Mouse (Mus musculus) liver, embryonic 13.5 days (tissue): Measurements from ENCODE around the gene Farp2. TPM values are rescaled to one million over a fixed set of nuclear protein-coding genes. Genes with fewer than 3 reads are reported as not detected.

ENCODE experiments used
- ATAC-seq: fragments of 200-750 bp; cut with Nextera tagmentation; 2 replicates; pipeline ENCODE4 v1.8.0; 2017; ENCODE audit warnings: low read depth, mild to moderate bottlenecking, moderate number of reproducible peaks, moderate library complexity
- DNase-seq: peaks from one replicate; pipeline ENCODE4 v3.0.0; 2022
- H3K27ac ChIP-seq: fragments of 300-500 bp; sonication (generic); 2 replicates; pipeline ENCODE4 v1.5.1; 2015; ENCODE audit warnings: moderate library complexity, mild to moderate bottlenecking, inconsistent platforms
- H3K27me3 ChIP-seq: fragments of 300-500 bp; sonication (generic); 2 replicates; pipeline ENCODE4 v1.6.1; 2015; ENCODE audit warnings: mild to moderate bottlenecking, inconsistent platforms
- H3K36me3 ChIP-seq: fragments of 300-500 bp; sonication (generic); 2 replicates; pipeline ENCODE4 v1.6.1; 2015; ENCODE audit warnings: mild to moderate bottlenecking, inconsistent platforms
- H3K4me1 ChIP-seq: fragments of 300-500 bp; sonication (generic); replicated peaks from 2 replicates; pipeline ENCODE4 v1.6.1; 2015; ENCODE audit warnings: inconsistent platforms
- H3K4me2 ChIP-seq: fragments of 300-500 bp; sonication (generic); 2 replicates; pipeline ENCODE4 v1.6.1; 2015; ENCODE audit warnings: inconsistent platforms, mild to moderate bottlenecking, moderate library complexity
- H3K4me3 ChIP-seq: fragments of 300-500 bp; sonication (generic); replicated peaks from 2 replicates; pipeline ENCODE4 v1.5.1; 2015; ENCODE audit warnings: mild to moderate bottlenecking, inconsistent platforms
- H3K9ac ChIP-seq: fragments of 300-500 bp; sonication (generic); 2 replicates; pipeline ENCODE4 v1.6.1; 2015; ENCODE audit warnings: mild to moderate bottlenecking, inconsistent platforms
- H3K9me3 ChIP-seq: fragments of 300-500 bp; sonication (generic); replicated peaks from 2 replicates; pipeline ENCODE4 v1.6.1; 2016; ENCODE audit warnings: inconsistent platforms
- WGBS: fragments of 180-500 bp; shearing (Covaris S2); methylation state at CpG from one replicate; pipeline ENCODE4 v1.1.7; 2015; ENCODE audit not compliant: insufficient replicate concordance; 5-methylcytosine and 5-hydroxymethylcytosine counted together
- polyA plus RNA-seq: library from polyadenylated mRNA; unstranded; fragments of >200 nt; fragmentation: Nextera tagmentation; extraction: Ambion mirVana; gene quantifications from 2 replicates; pipeline ENCODE4 v1.2.1, GENCODE M21; 2015

Gene Farp2
- polyA plus RNA-seq, 1 experiment from 2014 or later = 0.77 TPM

- H3K27me3 ChIP-seq = no peaks in the 10 kb centered on the region
- H3K27ac ChIP-seq = peak overlapping the region; percentile 5; the same call in 1 of the 2 replicates
- peak overlapping the region; percentile 49 for H3K4me3 ChIP-seq
- ATAC-seq = peak; percentile 71
- 8% methylated on average over 17 of the region's 17 CpGs for WGBS
- peak overlapping the region; percentile 70 for H3K4me2 ChIP-seq
- H3K9me3 ChIP-seq = no peaks in the 10 kb centered on the region
- peak overlapping the region; percentile 49; the same call in 1 of the 2 replicates for H3K9ac ChIP-seq
- H3K36me3 ChIP-seq = no peaks in the 10 kb centered on the region
- DNase-seq = peak; percentile 53
- peaks cover 32% of the 10 kb centered on the region for H3K4me1 ChIP-seq
Measured at GRCm38 (mm10) chr1:93668791-93669548, 157.1 kb downstream of the Farp2 start.

GRCm38 (mm10) chr1:93669941-93670340 is 158.1 kb downstream of the Farp2 start:
- Histone ChIP-seq H3K4me1 (peaks cover 32% of the 10 kb centered on the region), H3K27ac (no peak overlapping the region), H3K9ac (no peak overlapping the region), H3K4me2 (no peak overlapping the region), H3K9me3 (no peaks in the 10 kb centered on the region), H3K36me3 (no peaks in the 10 kb centered on the region), H3K27me3 (no peaks in the 10 kb centered on the region), H3K4me3 (no peak overlapping the region)
- ATAC-seq = no peak
- DNase-seq = no peak

Other genes starting within 250 kb of the Farp2 start
- gene Mterf4, start 206.2 kb upstream of the Farp2 start, polyA plus RNA-seq = 14.5 and 15.1 TPM in 2 replicates
- 46.3 and 65.5 TPM in 2 replicates for gene Ppp1r7, start 169.2 kb upstream of the Farp2 start, polyA plus RNA-seq
- gene Pask, start 168.6 kb upstream of the Farp2 start, polyA plus RNA-seq = 6.2 and 6.6 TPM in 2 replicates
- 0.05 and 0.10 TPM in 2 replicates for gene Ano7, start 138.1 kb upstream of the Farp2 start, polyA plus RNA-seq
- 89.5 and 95.9 TPM in 2 replicates for gene Hdlbp, start 33.3 kb upstream of the Farp2 start, polyA plus RNA-seq
- 46.1 and 46.4 TPM in 2 replicates for gene Stk25, start 146.6 kb downstream of the Farp2 start, polyA plus RNA-seq
- gene Bok, start 173.6 kb downstream of the Farp2 start, polyA plus RNA-seq = 3.6 and 5.0 TPM in 2 replicates
- gene Atg4b, start 239.4 kb downstream of the Farp2 start, polyA plus RNA-seq = 64.6 and 76.8 TPM in 2 replicates
- 16.1 TPM in 2 replicates for gene Thap4, start 242.8 kb downstream of the Farp2 start, polyA plus RNA-seq